Comparison of ENCODE assay signal across 7 mouse cellular contexts in genomic region chr9:43253271-43253681, GRCm38 (mm10). TPM values are rescaled to one million over a fixed set of nuclear protein-coding genes. Genes with fewer than 3 reads are reported as not detected.
DNase-seq lines count a peak whose midpoint lies in the region; ATAC-seq and TF ChIP-seq lines count a peak whose summit lies in the region.

No protein-coding gene starts in this region.

- 23% methylated on average over 5 of the region's 5 CpGs for WGBS in hindbrain, embryonic 13.5 days
- 55% methylated on average over 5 of the region's 5 CpGs for WGBS in liver, postnatal 0 days (ENCODE audit: insufficient replicate concordance)
- WGBS in cerebellum, adult 2 months, result 49% methylated on average over 5 of the region's 5 CpGs

- no peak for TF ChIP-seq CTCF in embryonic fibroblast, embryonic 13.5 days (IDR thresholded peaks at IDR 0.05; ENCODE audit: borderline replicate concordance, insufficient read depth, low read length)
- no peak for TF ChIP-seq CTCF in liver, postnatal 0 days (IDR thresholded peaks at IDR 0.05; ENCODE audit: low read depth)
- no peak for TF ChIP-seq CTCF in cerebellum, adult 2 months (IDR thresholded peaks at IDR 0.05; ENCODE audit: borderline replicate concordance, insufficient read depth, low read depth, low read length)

- no peak overlapping the region for H3K9ac ChIP-seq in hindbrain, embryonic 13.5 days
- no peak overlapping the region for H3K9ac ChIP-seq in liver, postnatal 0 days (replicated peaks)

- ATAC-seq in hindbrain, embryonic 13.5 days (ENCODE audit: low FRiP score), result no peak
- no peak for ATAC-seq in liver, postnatal 0 days
- ATAC-seq in megakaryocyte-erythroid progenitor cell, adult 5-6 weeks (replicated peaks; ENCODE audit: low FRiP score, low TSS enrichment, poor library complexity, severe bottlenecking), result no peak

- intact Hi-C loops in left cerebral cortex, postnatal 14 days (cut with DNase I), result no loop called here

- no peak overlapping the region for H3K4me3 ChIP-seq in embryonic fibroblast, embryonic 13.5 days (ENCODE audit: insufficient read depth, low read length)
- no peak overlapping the region for H3K4me3 ChIP-seq in hindbrain, embryonic 13.5 days
- H3K4me3 ChIP-seq in liver, postnatal 0 days (ENCODE audit: low read depth, low read length), result no peak overlapping the region
- no peak overlapping the region for H3K4me3 ChIP-seq in cerebellum, adult 2 months (replicated peaks; ENCODE audit: insufficient read depth, low read depth, low read length)

- H3K27ac ChIP-seq in embryonic fibroblast, embryonic 13.5 days (ENCODE audit: insufficient read depth, low read length), result peak overlapping the region; percentile 76
- peak overlapping the region; percentile 26; the same call in 1 of the 2 replicates for H3K27ac ChIP-seq in hindbrain, embryonic 13.5 days
- peak overlapping the region; percentile 29; the same call in 1 of the 2 replicates for H3K27ac ChIP-seq in liver, postnatal 0 days (ENCODE audit: low read depth)
- H3K27ac ChIP-seq in cerebellum, adult 2 months (ENCODE audit: insufficient read depth, low read length), result no peak overlapping the region

- H3K27me3 ChIP-seq in hindbrain, embryonic 13.5 days, result 0 out of 2 replicates have a peak, but pooled peaks cover 6% of the 10 kb centered on the region
- no peaks in the 10 kb centered on the region for H3K27me3 ChIP-seq in liver, postnatal 0 days (ENCODE audit: insufficient read depth, low read length)
- no peaks in the 10 kb centered on the region; the same call in 1 of the 2 replicates for H3K27me3 ChIP-seq in cerebellum, adult 2 months (ENCODE audit: control insufficient read depth, insufficient read depth, low read length)

- H3K36me3 ChIP-seq in hindbrain, embryonic 13.5 days, result no peaks in the 10 kb centered on the region
- H3K36me3 ChIP-seq in liver, postnatal 0 days (replicated peaks; ENCODE audit: insufficient read depth, low read length), result no peaks in the 10 kb centered on the region

- H3K9me3 ChIP-seq in hindbrain, embryonic 13.5 days, result no peaks in the 10 kb centered on the region
- no peaks in the 10 kb centered on the region for H3K9me3 ChIP-seq in liver, postnatal 0 days (ENCODE audit: low read length)

- H3K4me2 ChIP-seq in hindbrain, embryonic 13.5 days, result no peak overlapping the region
- H3K4me2 ChIP-seq in liver, postnatal 0 days (ENCODE audit: low read depth, low read length), result no peak overlapping the region

- peak; percentile 83 for DNase-seq in embryo, embryonic 11 days
- DNase-seq in liver, postnatal 0 days, result no peak
- no peak for DNase-seq in left cerebral cortex, postnatal 14 days (ENCODE audit: low spot score in 2 of 2)
- no peak for DNase-seq in cerebellum, adult 2 months

- TF ChIP-seq POLR2A in embryonic fibroblast, embryonic 13.5 days (IDR thresholded peaks at IDR 0.05; ENCODE audit: low read depth, low read length), result no peak
- TF ChIP-seq POLR2A in cerebellum, adult 2 months (IDR thresholded peaks at IDR 0.05; ENCODE audit: borderline replicate concordance, insufficient read depth, low read length), result no peak

- TF ChIP-seq EP300 in liver, postnatal 0 days (IDR thresholded peaks at IDR 0.05; ENCODE audit: low read depth), result no peak

- peaks cover 10% of the 10 kb centered on the region for H3K4me1 ChIP-seq in embryonic fibroblast, embryonic 13.5 days (ENCODE audit: control insufficient read depth, insufficient read depth, low read length)
- peaks cover 8% of the 10 kb centered on the region for H3K4me1 ChIP-seq in hindbrain, embryonic 13.5 days (replicated peaks)
- peaks cover 11% of the 10 kb centered on the region for H3K4me1 ChIP-seq in liver, postnatal 0 days (ENCODE audit: insufficient read depth)
- H3K4me1 ChIP-seq in cerebellum, adult 2 months (ENCODE audit: control insufficient read depth, insufficient read depth, low read length), result no peaks in the 10 kb centered on the region

RNA-seq across cellular contexts. Expression of gene Oaf, which starts 13.6 kb away (rescaled TPM):
- polyA plus RNA-seq in embryonic fibroblast, embryonic 13.5 days (2011; ENCODE audit: insufficient read length, low read depth, missing spikeins), result 147 and 210 TPM in 2 replicates
- 11.3 and 12.6 TPM in 2 replicates for polyA plus RNA-seq in hindbrain, embryonic 13.5 days (2015; fragmentation: Nextera tagmentation; extraction: Ambion mirVana)
- 59.3 and 70.0 TPM in 2 replicates for polyA plus RNA-seq in liver, postnatal 0 days (2015; fragmentation: Nextera tagmentation; extraction: Ambion mirVana)
- total RNA-seq in left cerebral cortex, postnatal 14 days (2021), result 10 to 100 TPM; 13.6 to 14.2 TPM
- total RNA-seq in megakaryocyte-erythroid progenitor cell, adult 5-6 weeks (2014; fragmentation: Nextera tagmentation), result 23.8 and 24.9 TPM in 2 replicates
- 5.7 and 17.9 TPM in 2 replicates for total RNA-seq in megakaryocyte-erythroid progenitor cell, adult 5-6 weeks (2017)
- polyA plus RNA-seq in cerebellum, adult 2 months (2012; rRNA removed), result 5.2 and 6.3 TPM in 2 replicates

RNA-seq across cellular contexts. Expression of gene Pou2f3, which starts 43.1 kb away (rescaled TPM):
- polyA plus RNA-seq in embryonic fibroblast, embryonic 13.5 days (2011; ENCODE audit: insufficient read length, low read depth, missing spikeins), result not detected in 2 replicates
- polyA plus RNA-seq in hindbrain, embryonic 13.5 days (2015; fragmentation: Nextera tagmentation; extraction: Ambion mirVana), result 0.12 TPM in 1 of 2 replicates, not detected in the other
- 0.05 TPM in 1 of 2 replicates, not detected in the other for polyA plus RNA-seq in liver, postnatal 0 days (2015; fragmentation: Nextera tagmentation; extraction: Ambion mirVana)
- total RNA-seq in left cerebral cortex, postnatal 14 days (2021), result not detected
- not detected in 2 replicates for total RNA-seq in megakaryocyte-erythroid progenitor cell, adult 5-6 weeks (2014; fragmentation: Nextera tagmentation)
- not detected in 2 replicates for total RNA-seq in megakaryocyte-erythroid progenitor cell, adult 5-6 weeks (2017)
- polyA plus RNA-seq in cerebellum, adult 2 months (2012; rRNA removed), result 0.07 and 0.10 TPM in 2 replicates

RNA-seq across cellular contexts. Expression of gene Trim29, which starts 57.4 kb away (rescaled TPM):
- not detected in 2 replicates for polyA plus RNA-seq in embryonic fibroblast, embryonic 13.5 days (2011; ENCODE audit: insufficient read length, low read depth, missing spikeins)
- polyA plus RNA-seq in hindbrain, embryonic 13.5 days (2015; fragmentation: Nextera tagmentation; extraction: Ambion mirVana), result not detected in 2 replicates
- 0.04 TPM in 1 of 2 replicates, not detected in the other for polyA plus RNA-seq in liver, postnatal 0 days (2015; fragmentation: Nextera tagmentation; extraction: Ambion mirVana)
- total RNA-seq in left cerebral cortex, postnatal 14 days (2021), result under 1 TPM; 0.22 to 0.23 TPM
- total RNA-seq in megakaryocyte-erythroid progenitor cell, adult 5-6 weeks (2014; fragmentation: Nextera tagmentation), result not detected in 2 replicates
- total RNA-seq in megakaryocyte-erythroid progenitor cell, adult 5-6 weeks (2017), result not detected in 2 replicates
- polyA plus RNA-seq in cerebellum, adult 2 months (2012; rRNA removed), result 0.18 and 0.44 TPM in 2 replicates
